Mouse (Mus musculus): ENCODE measurements around the gene Itga9. TPM values are rescaled to one million over a fixed set of nuclear protein-coding genes. Genes with fewer than 3 reads are reported as not detected.

Itga9 gene
- polyA plus RNA-seq, 1 experiment from 2014 or later = 2.0 TPM

- Histone ChIP-seq H3K4me3 (no peak overlapping the region), H3K36me3 (replicated peaks) (no peaks in the 10 kb centered on the region), H3K9me3 (no peaks in the 10 kb centered on the region), H3K4me1 (no peaks in the 10 kb centered on the region), H3K9ac (no peak overlapping the region), H3K4me2 (no peak overlapping the region), H3K27me3 (replicated peaks) (no peaks in the 10 kb centered on the region), H3K27ac (no peak overlapping the region)
- no peak for ATAC-seq (replicated peaks)
- WGBS = 86% methylated on average over 9 of the region's 9 CpGs
These were observed 118.6 kb downstream of the Itga9 start for GRCm38 (mm10) chr9:118725128-118725527.

GRCm38 (mm10) chr9:118726550-118726949 lies 120.1 kb downstream of the Itga9 start:
- Histone ChIP-seq H3K4me3 (no peak overlapping the region), H3K36me3 (replicated peaks) (no peaks in the 10 kb centered on the region), H3K4me2 (no peak overlapping the region), H3K27me3 (replicated peaks) (no peaks in the 10 kb centered on the region), H3K9me3 (no peaks in the 10 kb centered on the region), H3K4me1 (no peaks in the 10 kb centered on the region), H3K9ac (no peak overlapping the region), H3K27ac (no peak overlapping the region)
- no peak for ATAC-seq (replicated peaks)
- WGBS = 90% methylated on average over 4 of the region's 4 CpGs

DNA sequence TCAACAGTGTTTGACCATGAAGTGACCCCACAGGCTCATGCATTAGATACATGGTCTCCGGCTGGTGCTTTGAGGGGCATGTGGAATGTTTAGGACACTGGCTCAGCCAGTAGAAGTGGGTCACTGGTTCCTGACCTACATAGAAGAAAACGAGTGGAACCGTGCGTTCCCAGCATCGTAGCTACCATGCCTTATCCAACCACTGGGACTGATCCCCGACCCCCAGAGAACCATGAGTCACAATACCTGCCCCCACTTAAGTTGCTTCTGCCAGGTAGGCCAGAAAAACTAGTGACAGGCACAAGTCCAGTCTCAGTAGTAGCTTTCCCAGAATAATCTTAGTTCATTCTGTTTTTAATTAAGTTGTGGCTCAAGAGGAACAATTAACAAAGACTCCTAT lies 121.8 kb downstream of the Itga9 start:
- no peak for ATAC-seq (replicated peaks)
- Histone ChIP-seq H3K9ac (no peak overlapping the region), H3K36me3 (replicated peaks) (no peaks in the 10 kb centered on the region), H3K4me3 (no peak overlapping the region), H3K27ac (no peak overlapping the region), H3K9me3 (no peaks in the 10 kb centered on the region), H3K4me2 (no peak overlapping the region), H3K4me1 (no peaks in the 10 kb centered on the region), H3K27me3 (replicated peaks) (no peaks in the 10 kb centered on the region)
- 89% methylated on average over 6 of the region's 6 CpGs for WGBS

DNA sequence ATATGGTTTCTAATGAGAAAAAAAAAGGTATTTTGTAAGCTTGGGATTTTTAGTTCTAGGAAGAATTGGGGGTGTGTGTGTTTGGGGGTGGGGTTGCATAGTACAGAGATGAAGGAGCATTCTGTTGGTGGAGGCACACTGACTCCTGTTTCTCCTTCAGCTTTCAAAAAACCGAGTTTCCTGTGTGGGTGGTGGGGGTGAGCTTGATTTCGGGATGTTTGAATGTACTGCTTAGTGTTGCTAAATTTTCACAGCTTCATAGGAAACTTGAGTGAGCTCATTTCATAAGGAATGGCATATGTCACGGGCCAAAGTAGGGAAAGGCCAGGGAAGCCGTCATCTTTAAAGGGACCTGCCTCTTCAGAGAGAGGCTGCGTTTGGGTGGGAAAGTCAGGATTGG lies 122.5 kb downstream of the Itga9 start:
- no peak overlapping the region for H3K4me3 ChIP-seq
- no peaks in the 10 kb centered on the region for H3K36me3 ChIP-seq (replicated peaks)
- H3K9ac ChIP-seq = no peak overlapping the region
- no peaks in the 10 kb centered on the region for H3K27me3 ChIP-seq (replicated peaks)
- ATAC-seq (replicated peaks) = no peak
- 84% methylated on average over 5 of the region's 5 CpGs for WGBS
- no peak overlapping the region for H3K4me2 ChIP-seq
- H3K4me1 ChIP-seq = no peaks in the 10 kb centered on the region
- no peak overlapping the region for H3K27ac ChIP-seq
- H3K9me3 ChIP-seq = no peaks in the 10 kb centered on the region

DNA sequence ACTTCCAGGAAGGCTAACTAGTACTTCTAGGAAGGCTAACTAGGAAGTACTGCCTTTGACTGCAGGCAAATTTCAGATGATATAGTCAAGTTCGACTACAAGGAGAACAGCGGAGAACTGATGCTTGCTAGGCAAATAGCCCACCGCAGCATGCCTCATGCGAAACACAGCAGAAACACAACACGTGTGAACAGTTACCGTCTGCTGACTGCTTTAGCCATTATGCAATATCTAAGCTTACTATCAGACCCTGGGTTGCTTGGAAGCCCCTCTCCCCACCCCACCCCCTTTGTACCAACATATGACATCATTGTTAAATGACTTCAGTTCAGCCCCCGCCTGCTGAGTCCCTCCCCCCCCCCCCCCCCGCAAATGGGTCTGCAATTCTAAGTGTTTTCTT lies 123.7 kb downstream of the Itga9 start:
- Histone ChIP-seq H3K9ac (no peak overlapping the region), H3K4me3 (no peak overlapping the region)

GRCm38 (mm10) chr9:118730871-118731390 lies 124.4 kb downstream of the Itga9 start:
- no peak for ATAC-seq (replicated peaks)
- Histone ChIP-seq H3K4me1 (no peaks in the 10 kb centered on the region), H3K4me3 (no peak overlapping the region), H3K9ac (no peak overlapping the region), H3K27ac (no peak overlapping the region), H3K27me3 (replicated peaks) (no peaks in the 10 kb centered on the region), H3K36me3 (replicated peaks) (no peaks in the 10 kb centered on the region), H3K4me2 (no peak overlapping the region), H3K9me3 (no peaks in the 10 kb centered on the region)
- WGBS = 52% methylated on average over 5 of the region's 5 CpGs

More for the DNA sequence above, 123.7 kb downstream of the Itga9 start:
- Histone ChIP-seq H3K27me3 (replicated peaks) (no peaks in the 10 kb centered on the region), H3K4me2 (no peak overlapping the region), H3K27ac (no peak overlapping the region), H3K9me3 (no peaks in the 10 kb centered on the region), H3K36me3 (replicated peaks) (no peaks in the 10 kb centered on the region), H3K4me1 (no peaks in the 10 kb centered on the region)
- no peak for ATAC-seq (replicated peaks)
- WGBS = 87% methylated on average over 8 of the region's 8 CpGs

- Histone ChIP-seq H3K9ac (no peak overlapping the region), H3K27me3 (replicated peaks) (no peaks in the 10 kb centered on the region), H3K27ac (no peak overlapping the region), H3K9me3 (no peaks in the 10 kb centered on the region), H3K4me3 (no peak overlapping the region), H3K36me3 (replicated peaks) (no peaks in the 10 kb centered on the region), H3K4me1 (no peaks in the 10 kb centered on the region), H3K4me2 (no peak overlapping the region)
- 85% methylated on average over 6 of the region's 6 CpGs for WGBS
- ATAC-seq (replicated peaks) = no peak
These were observed 125.2 kb downstream of the Itga9 start for GRCm38 (mm10) chr9:118731650-118732049.

GRCm38 (mm10) chr9:118733601-118734000 lies 127.1 kb downstream of the Itga9 start:
- Histone ChIP-seq H3K27ac (no peak overlapping the region), H3K4me1 (no peaks in the 10 kb centered on the region), H3K4me2 (no peak overlapping the region), H3K9me3 (no peaks in the 10 kb centered on the region), H3K9ac (no peak overlapping the region), H3K4me3 (no peak overlapping the region), H3K27me3 (replicated peaks) (no peaks in the 10 kb centered on the region), H3K36me3 (replicated peaks) (no peaks in the 10 kb centered on the region)
- no peak for ATAC-seq (replicated peaks)
- 90% methylated on average over 3 of the region's 3 CpGs for WGBS

DNA sequence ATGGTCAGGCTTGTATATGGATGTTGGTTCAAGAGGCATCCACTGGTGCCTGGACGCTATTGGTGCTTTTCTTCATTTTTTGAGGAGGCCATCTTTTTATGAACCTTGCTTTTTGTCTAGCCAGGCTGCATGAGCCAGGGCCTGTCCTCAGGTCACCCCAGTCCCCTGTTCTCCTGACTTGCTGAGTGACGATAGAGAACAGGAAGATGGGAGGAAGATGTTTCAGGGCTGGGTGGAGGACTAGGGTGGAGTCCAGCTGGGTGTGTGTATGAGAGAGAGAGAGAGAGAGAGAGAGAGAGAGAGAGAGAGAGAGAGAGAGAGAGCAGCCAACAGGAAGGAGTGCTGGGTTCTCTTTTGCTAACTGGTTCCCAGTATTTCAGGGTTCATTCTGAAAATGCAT lies 130.6 kb downstream of the Itga9 start:
- no peak overlapping the region for H3K4me3 ChIP-seq
- no peak overlapping the region for H3K4me2 ChIP-seq
- no peak overlapping the region for H3K27ac ChIP-seq
- H3K27me3 ChIP-seq (replicated peaks) = no peaks in the 10 kb centered on the region
- no peaks in the 10 kb centered on the region for H3K9me3 ChIP-seq
- no peak overlapping the region for H3K9ac ChIP-seq
- ATAC-seq (replicated peaks) = no peak
- H3K4me1 ChIP-seq = no peaks in the 10 kb centered on the region
- H3K36me3 ChIP-seq (replicated peaks) = no peaks in the 10 kb centered on the region
- 90% methylated on average over 2 of the region's 2 CpGs for WGBS

DNA sequence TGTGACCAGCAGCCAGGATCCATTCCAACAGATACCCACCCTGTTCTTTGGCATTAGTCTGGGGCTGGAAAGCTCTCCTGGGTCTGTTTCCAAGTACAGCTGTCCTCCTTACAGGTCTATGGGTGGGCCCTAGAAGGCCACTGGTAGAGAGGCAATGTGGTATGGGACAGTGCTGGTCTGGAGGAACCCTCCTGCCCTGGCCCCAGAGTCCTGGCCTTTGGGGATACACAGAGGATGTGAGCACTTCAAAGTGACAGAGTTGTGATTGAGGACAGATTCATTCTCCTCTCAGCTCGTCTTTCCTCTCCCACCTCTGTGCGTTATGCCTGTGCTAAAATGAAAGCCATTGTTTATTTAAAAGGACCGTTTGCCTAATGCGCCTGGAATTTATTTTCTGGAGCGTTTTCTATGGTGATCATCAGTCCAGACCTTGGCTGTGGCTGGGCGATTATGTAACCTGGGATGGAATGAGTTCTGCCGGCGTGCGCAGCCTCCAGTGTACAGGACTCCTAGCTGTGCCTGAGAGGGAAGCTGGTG lies 131.2 kb downstream of the Itga9 start:
- ATAC-seq (replicated peaks) = no peak
- Histone ChIP-seq H3K27me3 (replicated peaks) (no peaks in the 10 kb centered on the region), H3K4me2 (no peak overlapping the region), H3K27ac (no peak overlapping the region), H3K4me3 (no peak overlapping the region), H3K4me1 (no peaks in the 10 kb centered on the region), H3K9ac (no peak overlapping the region), H3K36me3 (replicated peaks) (no peaks in the 10 kb centered on the region), H3K9me3 (no peaks in the 10 kb centered on the region)
- WGBS = 65% methylated on average over 9 of the region's 9 CpGs

- Histone ChIP-seq H3K27me3 (replicated peaks) (no peaks in the 10 kb centered on the region), H3K4me3 (no peak overlapping the region), H3K27ac (no peak overlapping the region), H3K36me3 (replicated peaks) (no peaks in the 10 kb centered on the region), H3K4me1 (no peaks in the 10 kb centered on the region), H3K9me3 (no peaks in the 10 kb centered on the region), H3K4me2 (no peak overlapping the region), H3K9ac (no peak overlapping the region)
- WGBS = 82% methylated on average over 5 of the region's 5 CpGs
- no peak for ATAC-seq (replicated peaks)
These were observed 131.8 kb downstream of the Itga9 start for GRCm38 (mm10) chr9:118738311-118738710.

- H3K36me3 ChIP-seq (replicated peaks) = no peaks in the 10 kb centered on the region
- H3K4me2 ChIP-seq = no peak overlapping the region
- H3K9me3 ChIP-seq = no peaks in the 10 kb centered on the region
- ATAC-seq (replicated peaks) = no peak
- 90% methylated on average over 3 of the region's 3 CpGs for WGBS
- H3K27ac ChIP-seq = no peak overlapping the region
- no peak overlapping the region for H3K4me3 ChIP-seq
- no peaks in the 10 kb centered on the region for H3K4me1 ChIP-seq
- no peaks in the 10 kb centered on the region for H3K27me3 ChIP-seq (replicated peaks)
- no peak overlapping the region for H3K9ac ChIP-seq
These were observed 132.6 kb downstream of the Itga9 start for GRCm38 (mm10) chr9:118739071-118739470.

GRCm38 (mm10) chr9:118739659-118740058 lies 133.2 kb downstream of the Itga9 start:
- Histone ChIP-seq H3K9me3 (no peaks in the 10 kb centered on the region), H3K36me3 (replicated peaks) (no peaks in the 10 kb centered on the region), H3K4me3 (no peak overlapping the region), H3K9ac (no peak overlapping the region), H3K4me2 (no peak overlapping the region), H3K4me1 (no peaks in the 10 kb centered on the region), H3K27ac (no peak overlapping the region), H3K27me3 (replicated peaks) (no peaks in the 10 kb centered on the region)
- no peak for ATAC-seq (replicated peaks)
- WGBS = 94% methylated on average over 3 of the region's 3 CpGs

Data from midbrain, embryonic 15.5 days (tissue).